Mouse (Mus musculus): ENCODE results near the gene Clk2.

Clk2 gene

GRCm38 (mm10) chr3:89221167-89221566, 56.6 kb downstream of the Clk2 start:
- DNase-seq (ENCODE audit: low read depth, low spot score) = no peak

DNA sequence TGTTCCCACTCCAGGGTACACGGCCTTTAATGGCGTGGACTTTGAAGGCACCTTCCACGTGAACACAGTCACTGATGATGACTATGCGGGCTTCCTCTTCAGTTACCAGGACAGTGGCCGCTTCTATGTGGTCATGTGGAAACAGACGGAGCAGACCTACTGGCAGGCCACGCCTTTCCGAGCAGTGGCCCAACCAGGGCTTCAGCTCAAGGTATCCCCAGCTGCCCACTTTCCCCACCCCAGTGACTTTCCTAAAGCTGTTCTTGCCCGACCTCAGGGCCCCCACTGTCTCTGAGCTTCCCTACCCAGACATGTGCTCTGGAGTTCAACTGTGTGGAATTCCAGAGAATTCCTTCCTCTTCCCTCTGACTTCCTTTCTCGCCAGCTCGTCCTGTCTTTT, 60.2 kb downstream of the Clk2 start:
- no peak for DNase-seq (ENCODE audit: low read depth, low spot score)

- DNase-seq (ENCODE audit: low read depth, low spot score) = no peak
Measured at GRCm38 (mm10) chr3:89225321-89225815, 60.8 kb downstream of the Clk2 start.

DNA sequence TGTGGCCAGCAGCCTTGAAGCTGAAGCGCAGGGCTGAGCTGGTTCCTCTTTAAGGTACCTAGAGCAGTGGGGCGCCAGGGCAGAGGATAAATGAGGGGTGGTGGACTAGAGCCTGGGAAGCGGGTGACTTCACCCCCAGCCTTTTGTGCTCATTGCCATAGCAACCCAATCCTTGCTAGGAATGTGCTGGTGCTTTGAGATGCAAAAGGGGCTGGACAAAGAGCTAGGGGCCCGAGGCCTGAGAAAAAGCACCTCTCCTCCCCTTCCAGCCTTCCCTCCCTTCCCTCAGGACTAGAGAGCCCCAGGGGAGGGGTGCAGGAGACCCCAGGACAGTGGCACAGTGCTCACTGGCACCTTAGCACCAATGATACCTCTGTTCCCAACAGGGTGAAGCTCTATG, 61.3 kb downstream of the Clk2 start:
- no peak for DNase-seq (ENCODE audit: low read depth, low spot score)

DNA sequence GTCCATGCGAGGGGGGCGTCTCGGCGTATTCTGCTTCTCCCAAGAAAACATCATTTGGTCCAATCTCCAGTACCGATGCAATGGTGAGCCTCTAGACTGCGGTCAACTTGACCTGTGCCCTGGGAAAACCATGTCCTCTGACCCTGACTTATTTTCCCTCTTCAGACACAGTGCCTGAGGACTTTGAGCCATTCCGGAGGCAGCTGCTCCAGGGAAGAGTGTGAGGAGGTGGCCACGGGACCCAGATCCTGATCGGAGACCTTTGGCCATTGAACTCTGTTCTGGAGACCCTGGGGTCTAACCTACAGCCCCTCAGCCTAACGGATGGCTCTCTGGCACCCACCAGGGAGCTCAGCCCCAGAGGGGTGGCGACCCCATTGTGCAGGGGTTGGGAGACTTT, 61.8 kb downstream of the Clk2 start:
- DNase-seq (ENCODE audit: low read depth, low spot score) = no peak
